Mouse (Mus musculus) common myeloid progenitor, adult 5-6 weeks (primary cell): ENCODE measurements around the gene Prkag2. TPM values are rescaled to one million over a fixed set of nuclear protein-coding genes. Genes with fewer than 3 reads are reported as not detected.
"Not testable (repeated sequence)": the region's sequence is repeated elsewhere in the genome, so short reads cannot be mapped to it uniquely, and the experiment has no call there.

Experiments used
- ATAC-seq: replicated peaks from 2 replicates; pipeline ENCODE4 v1.8.0; 2016; ENCODE audit warnings: low read depth, mild to moderate bottlenecking, moderate TSS enrichment, inconsistent platforms; ENCODE audit not compliant: poor library complexity, severe bottlenecking
- total RNA-seq: library from RNA; stranded (forward); fragments of 200-1000, 187-1606 nt; gene quantifications from 2 replicates; pipeline ENCODE4 v1.2.3, GENCODE M21; 2017

The Prkag2 gene
- total RNA-seq, 1 experiment from 2014 or later = 26.3 TPM

DNA sequence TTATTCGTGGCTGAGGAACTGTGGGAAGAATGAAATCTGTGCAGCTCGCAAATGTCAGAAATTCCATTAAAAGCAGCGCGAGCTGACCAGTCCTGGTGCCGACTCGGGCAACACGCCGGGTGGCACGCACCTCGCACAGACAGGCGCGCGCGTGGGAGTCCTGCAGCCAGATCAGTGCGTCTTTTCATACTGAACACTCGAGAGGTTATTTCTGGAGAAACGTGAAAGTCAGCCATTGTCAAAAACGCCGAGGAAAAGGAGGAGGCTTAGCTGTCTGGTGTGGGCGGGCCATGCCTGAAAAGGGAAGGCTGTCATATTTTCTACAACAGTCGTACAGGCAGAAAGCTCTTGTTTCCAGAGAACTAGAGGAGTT is 257.4 kb downstream of the Prkag2 start:
- peak; percentile 7 for ATAC-seq

DNA sequence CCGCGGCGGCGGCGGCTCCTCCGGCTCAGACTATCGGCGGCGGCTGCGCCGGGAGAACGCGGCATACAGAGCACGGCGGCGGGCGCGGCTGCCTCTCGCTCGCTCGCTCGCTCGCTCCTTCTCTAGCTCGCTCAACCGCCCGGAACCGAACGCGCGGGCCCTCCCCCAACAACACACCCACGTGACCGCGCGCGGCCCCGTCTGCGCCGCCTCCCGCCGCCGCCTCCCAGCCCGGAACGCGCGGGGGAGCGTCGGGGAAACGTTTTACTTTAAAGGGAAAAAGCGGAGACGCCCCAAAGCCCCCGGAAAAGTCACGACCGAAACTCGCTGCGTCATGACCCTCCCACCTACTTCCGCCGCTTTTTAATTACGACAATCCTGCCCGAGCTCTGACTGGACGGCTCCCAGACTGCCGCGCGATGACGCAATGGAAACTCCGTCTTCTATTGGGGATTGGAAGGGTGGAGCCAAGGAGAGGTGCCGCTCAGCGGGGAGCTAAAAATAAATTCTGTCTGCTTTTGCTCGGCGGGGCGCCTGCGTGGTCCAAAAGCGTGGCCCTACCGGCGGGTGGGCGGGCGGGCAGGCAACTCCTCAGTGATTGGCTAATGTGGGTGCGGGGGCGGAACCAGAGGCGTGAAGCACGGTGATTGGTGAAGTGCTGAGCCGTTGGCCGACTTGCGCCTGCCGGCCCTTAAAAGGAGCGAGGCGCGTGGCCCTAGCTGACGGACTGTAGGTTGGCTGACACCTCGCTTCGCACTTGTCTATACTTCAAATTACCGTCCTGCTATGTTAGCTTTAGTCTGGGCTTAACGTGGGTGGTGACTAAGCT is 258.0 kb downstream of the Prkag2 start, which contains the start of gene Rheb:
TSS of gene Rheb (minus strand) at position 351 of the 829 bp plus-strand sequence.
- peak; percentile 86 for ATAC-seq

DNA sequence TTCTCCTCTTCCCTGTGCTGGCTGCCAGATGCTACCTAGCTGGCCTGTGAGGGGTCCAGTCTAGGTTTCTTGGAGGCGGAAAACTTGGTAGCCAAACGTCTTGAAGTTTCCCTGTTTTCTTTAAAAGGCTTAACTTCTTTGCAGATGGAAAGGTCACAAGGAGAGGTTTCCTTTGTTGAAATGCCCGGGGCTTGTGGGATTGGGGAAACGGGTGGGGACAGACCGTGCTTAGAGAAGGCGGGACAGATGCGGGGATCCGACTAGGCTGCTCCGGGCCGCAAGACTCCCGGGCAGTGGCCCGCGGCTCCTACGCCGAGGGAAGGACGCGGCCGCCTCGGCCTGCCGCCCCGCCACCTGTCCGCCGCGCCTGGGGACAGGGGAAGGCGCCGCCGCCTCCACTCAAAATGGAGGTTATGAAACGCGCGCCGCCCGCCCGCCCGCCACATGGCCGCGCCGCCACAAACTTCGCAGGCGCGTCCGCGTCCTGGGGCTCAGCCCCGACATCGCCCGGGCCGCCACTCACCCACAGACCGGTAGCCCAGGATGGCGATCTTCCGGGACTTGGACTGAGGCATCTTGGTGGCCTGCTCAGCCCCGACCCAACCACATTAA is 258.7 kb downstream of the Prkag2 start:
- no peak for ATAC-seq

DNA sequence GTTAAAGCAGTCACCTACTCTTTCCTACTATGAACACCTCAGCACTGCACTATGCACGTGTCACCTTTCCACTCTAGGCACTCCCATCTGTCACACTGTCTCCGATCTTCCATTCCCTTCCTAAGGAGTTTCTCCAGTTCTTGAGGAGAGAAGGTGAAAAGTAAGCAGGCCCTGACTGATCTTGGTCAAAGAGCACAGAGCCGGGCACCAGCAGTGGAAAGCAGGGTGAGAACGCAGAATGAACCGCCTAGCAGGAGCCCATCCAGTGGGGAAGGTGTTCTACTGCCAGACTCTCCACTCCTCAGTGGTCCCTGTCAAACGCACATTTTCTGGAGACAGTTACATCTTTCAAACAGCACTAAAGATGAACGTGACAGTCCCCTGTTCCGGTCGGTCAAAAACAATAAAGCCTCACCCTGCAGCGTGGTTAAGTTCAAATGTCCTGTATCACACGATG is 259.4 kb downstream of the Prkag2 start:
- ATAC-seq = no peak

DNA sequence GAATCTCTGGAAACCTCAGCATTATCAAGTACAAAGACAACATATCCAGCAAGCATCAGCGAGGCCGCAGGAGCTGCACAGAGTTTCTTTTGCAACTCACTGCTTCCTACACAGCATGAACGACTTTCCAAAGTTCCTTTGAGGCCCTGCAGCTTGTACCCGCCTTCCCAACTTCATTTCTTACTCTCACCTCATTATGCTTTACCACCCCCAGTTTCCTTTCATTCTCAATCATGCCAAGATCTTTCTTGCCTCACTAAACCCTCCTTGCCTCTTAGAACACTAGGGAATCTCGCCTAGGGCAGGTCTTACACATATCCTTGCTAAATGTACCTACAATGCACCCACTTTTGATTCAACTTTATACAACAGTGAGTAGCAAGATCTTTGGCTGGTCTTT is 266.0 kb downstream of the Prkag2 start:
- ATAC-seq = no peak

DNA sequence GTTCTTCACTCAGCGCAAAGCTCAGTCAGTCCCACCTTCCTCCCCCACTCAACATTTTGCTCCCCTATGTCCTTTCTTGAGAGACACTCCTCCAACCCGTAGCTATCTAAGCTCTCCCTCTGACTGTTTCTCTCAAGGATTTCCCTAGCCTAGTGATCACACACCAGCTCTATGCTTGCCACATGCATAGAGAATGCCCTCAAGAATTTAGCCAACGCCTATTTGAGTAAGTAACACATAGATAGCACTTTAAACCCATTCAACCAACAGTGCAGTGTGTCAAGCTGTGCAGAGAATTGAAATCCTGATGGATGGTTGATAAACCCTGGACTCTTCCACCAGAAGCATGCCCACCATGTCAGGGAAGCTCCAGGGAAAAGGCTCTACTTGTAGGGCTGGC is 268.5 kb downstream of the Prkag2 start:
- ATAC-seq = no peak

DNA sequence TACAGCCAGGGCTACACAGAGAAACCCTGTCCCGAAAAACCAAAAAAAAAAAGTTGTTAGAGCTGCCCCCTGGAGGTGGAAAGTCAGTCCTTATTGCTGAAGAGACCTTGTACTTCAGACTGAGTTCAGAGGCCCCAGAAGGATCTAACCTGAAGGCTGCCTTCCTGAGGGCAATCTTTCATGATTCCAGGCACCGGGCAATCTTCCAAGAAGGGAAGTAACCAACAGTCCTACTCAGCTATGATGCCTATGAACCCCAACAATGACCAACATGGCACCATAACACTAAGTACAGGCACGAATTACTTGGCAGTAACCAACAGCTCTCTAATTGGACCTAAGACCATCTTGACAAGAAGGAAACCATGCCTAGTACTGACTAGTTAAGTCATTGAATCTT is 272.0 kb downstream of the Prkag2 start:
- ATAC-seq = no peak

DNA sequence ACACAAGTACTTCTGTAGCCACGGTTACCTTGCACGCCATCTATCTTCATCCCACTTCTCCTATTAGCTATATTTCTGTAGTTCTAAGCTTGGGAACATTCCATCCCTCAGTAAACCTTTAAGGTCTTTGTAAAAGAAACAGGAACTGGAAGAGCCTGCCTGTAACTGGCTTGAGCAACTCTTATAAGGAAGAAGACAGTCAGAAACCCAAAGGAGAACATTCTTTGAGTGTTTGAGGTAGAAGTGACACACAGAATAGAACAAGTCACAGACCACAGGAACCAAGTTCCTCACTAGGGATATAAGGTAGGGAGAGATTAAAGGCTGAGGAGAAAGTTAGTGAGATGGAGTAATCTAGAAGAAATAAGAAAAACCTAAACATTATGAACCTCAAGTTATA is 273.3 kb downstream of the Prkag2 start:
- peak; percentile 82 for ATAC-seq

DNA sequence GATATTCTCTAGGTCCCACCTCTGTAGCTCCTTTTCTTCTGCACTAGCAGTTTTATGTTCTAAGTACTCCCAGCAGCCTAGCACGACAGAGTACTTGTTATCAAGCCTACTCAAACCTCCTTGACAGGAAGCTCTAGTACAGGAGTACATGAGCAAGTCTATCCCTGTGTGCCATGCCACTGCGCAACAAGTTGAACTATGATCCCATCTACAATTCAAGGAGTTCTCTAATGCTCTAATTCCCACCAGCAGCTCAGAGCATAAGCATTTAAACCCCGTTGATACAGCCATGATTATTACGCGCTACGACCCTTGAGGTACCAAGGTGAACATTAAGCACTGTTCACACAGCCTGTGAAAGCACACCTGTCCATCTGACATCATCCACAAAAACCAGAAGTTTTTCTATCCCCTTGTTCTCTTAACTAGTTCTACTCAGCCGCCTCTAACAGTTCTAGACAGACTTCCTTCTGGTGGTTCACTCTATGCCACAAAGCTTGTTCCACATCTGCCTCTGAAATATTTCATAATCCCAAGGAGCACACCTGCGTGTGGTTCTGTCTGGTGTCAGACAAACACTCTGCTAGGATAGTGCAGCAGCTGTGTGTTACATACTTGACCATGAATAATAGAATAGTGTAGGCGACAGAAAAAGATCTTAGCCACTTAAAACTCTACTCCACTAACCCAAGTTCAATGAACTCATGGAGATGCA is 274.2 kb downstream of the Prkag2 start:
- ATAC-seq = peak; percentile 65

DNA sequence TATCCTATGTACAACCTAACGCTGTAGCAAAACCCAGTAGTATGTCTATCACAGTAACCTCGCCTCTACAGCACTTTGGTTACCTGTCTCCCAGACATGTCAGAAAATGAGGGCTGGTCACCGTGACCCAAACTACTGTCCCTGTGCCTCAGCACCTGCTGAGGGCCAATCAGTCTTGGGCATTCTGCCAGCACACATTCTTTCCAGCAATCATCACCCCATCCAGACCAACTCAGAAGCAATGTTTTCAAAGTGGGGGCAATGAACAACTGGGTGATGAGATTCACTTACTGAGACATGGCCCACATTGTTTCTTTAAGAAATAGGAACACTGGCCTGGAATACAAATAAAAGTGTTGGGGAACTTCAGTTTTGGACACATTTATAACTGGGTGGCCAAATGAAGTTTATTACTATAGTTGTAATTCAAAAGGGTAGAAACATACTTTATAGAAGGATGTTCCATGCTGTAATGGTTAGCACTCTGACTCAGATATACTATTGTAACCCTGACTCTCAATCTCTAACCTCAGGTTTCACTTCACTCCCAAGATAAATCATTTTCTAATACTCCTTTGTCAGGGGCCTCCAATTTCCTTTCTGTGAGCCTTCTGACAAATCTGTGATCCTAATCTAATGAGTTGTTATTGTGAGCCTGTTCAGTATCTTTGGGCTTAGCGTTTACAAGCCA is 274.9 kb downstream of the Prkag2 start:
- ATAC-seq = 0 out of 2 replicates have a peak, but pooled peaks have one; percentile 20

DNA sequence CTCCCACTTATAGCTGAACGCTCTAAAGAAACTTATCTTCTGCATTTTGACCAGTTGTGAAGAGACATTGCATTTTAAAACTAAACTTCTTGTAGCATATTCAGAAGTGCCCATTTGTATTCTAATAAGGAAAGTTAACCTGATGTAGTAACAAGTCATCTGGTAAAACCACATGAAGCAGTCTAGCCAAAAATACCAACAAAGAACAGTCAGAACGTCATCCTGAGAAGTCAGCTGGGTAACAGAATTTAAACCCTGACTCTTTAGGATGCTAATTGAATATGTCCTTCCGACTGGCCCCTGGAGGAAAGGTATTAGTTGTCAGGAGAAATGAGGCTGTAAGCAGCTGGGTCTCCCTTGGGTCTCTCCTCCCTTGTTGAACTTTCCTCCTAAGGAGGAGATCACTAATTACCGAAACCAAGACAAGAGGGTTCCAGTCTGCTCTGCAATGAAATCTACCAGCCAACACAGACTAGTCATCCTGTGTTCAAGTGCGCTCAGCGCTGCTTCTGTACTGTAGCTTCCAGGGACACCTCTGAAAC is 276.5 kb downstream of the Prkag2 start:
- no peak for ATAC-seq

DNA sequence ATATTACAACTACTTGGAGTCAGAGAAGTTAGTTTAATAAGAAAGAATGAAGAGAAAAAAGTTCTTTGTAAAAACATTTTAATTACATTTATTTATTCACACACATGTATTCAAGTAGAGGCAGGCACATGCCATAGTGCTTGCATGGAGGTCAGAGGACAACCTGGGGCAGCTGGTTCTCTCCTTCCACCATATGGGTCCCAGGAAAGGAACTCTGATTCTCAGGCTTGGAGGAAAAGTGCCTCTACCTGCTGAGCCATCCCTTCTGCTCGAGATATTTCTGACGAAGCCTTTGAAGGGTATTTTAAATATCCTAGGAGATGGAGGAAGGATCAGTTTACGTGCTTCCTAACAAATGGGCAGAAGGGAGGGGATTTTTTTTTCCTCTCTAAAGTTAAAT is 277.7 kb downstream of the Prkag2 start:
- no peak for ATAC-seq

DNA sequence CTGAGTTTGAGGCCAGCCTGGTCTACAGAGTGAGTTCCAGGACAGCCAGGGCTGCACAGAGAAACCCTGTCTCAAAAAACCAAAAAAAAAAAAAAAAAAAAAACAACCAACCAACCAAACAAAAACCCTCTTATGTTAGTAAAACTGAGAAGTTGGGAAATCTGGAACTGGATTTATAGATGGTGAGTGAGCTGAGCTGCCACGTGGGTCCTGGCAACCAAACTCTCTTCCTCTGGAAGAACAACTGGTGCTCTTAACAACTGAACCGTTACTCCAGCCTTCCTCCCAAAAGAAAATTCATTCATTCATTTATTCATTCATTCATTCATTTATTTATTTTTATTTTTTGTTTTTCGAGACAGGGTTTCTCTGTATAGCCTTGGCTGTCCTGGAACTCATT is 278.2 kb downstream of the Prkag2 start:
- not testable (repeated sequence) for ATAC-seq

DNA sequence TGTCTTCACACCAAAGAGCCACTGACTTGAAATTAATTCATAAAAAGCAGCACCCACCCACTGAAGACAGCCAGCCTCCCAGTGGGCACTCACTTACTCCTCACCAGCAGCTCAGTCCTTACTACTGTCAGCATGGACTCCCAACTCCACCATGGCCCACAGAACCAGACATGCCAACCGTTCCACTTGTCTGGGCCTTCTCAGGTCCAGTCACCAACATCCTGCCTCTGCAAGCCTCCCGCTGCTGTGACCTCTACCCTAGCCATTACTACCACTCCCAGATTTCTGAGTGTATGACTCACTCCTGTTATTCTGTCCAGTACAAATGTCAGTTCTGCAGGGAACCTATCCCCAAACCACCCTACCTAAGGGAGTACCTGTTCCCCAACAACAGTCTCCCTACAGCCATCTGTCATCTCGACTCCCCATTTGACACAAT is 279.0 kb downstream of the Prkag2 start:
- no peak for ATAC-seq

DNA sequence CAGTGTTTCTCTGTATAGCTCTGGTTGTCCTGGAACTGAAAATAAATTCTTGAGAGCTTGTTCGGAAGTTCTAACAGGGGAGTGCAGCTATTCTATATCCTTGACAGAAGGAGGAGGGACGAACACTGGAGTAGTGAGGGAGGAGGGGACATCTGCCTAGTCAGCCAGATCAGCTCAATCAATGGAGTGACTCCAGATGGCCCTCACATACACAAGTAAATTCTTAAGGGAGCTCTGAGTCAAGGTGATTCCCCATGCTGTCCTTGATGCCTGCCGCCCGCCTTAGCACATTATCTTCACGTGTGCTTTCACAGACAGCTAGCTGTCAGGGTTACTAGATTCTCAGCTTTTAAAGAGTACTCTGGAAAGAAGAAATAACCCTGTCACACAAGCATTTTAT is 279.8 kb downstream of the Prkag2 start:
- no peak for ATAC-seq

DNA sequence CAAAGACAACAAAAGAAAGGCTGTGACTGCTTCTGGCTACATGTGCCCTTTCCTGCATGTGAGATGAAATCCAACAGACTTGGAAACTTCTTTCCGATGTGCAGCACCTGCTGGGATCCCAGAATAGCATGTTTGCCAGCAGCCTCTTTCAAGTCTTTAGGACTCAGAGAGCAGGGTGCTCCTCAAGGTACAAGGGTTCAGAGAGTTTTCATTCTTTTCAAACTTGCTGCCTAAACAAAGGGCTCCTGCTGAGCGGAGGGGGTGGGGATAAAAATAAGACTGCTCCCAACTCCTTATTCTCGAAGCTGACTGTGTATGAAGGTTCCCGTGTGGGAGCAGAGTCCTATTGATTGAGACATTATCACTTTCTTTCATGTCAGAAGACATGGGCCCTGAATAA is 283.3 kb downstream of the Prkag2 start:
- no peak for ATAC-seq

DNA sequence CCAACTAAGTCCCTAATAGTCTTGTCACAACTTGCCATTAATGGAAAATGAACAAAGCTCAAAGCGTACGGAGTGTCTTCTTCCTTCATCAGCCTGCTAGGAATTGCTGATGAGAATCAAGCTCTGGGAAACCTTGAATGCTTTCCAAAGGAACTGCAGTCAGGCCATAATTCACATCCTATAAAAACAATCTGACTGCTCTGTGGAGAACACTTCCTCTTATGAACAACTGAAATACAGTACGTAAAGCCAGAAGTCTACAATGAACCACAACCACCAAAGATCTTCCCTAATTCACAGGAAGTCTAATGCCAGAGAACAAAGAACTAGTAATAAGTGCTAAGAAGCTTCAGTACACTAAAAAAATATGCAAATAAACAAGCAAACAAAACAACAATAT is 286.5 kb downstream of the Prkag2 start:
- ATAC-seq = peak; percentile 88

DNA sequence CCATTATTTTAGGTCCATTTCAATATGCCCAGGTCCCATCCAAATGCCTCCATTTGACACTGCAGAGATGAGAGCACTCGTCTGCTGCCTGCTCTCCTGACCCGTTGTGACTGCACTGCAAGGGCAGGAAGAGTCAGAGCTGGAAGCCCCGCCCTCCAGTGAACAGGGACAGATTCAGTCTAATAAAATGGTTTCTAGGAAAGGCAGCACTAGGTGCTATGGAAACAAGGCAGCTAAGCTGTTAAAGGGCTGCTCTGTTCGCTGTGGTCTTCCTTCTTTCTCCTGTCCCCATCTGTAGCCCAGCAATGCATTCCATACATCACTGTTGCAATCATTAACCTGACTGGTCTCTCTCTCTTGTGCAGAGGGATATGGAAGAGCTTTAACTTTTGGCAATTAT is 287.4 kb downstream of the Prkag2 start:
- no peak for ATAC-seq
